ENCODE assay signal across 18 mouse cellular contexts in genomic region chr19:8571746-8572145, GRCm38 (mm10). TPM values are rescaled to one million over a fixed set of nuclear protein-coding genes. Genes with fewer than 3 reads are reported as not detected.
A peak's percentile ranks its signal among the peaks of the same experiment; 100 is the strongest.
DNase-seq lines count a peak whose midpoint lies in the region; ATAC-seq and TF ChIP-seq lines count a peak whose summit lies in the region.
"Had no signal": no experiment of that assay in that cellular context is flagged by ENCODE, and none has a peak within 500 bp of the region (broad histone marks: within the 10 kb centered on the region; RNA-seq: fewer than 3 reads in every experiment).

No protein-coding gene starts in this region.

- WGBS in heart, embryonic 16.5 days = 40% methylated on average over 7 of the region's 7 CpGs
- WGBS in small intestine, adult 2 months = 17% methylated on average over 7 of the region's 7 CpGs

- no peak overlapping the region for H3K4me3 ChIP-seq in heart, embryonic 16.5 days (ENCODE audit: low read length)
- no peak overlapping the region for H3K4me3 ChIP-seq in small intestine, adult 2 months (ENCODE audit: low read depth, low read length)
- H3K4me3 ChIP-seq: intestine, embryonic 15.5 days had no signal

- TF ChIP-seq CTCF in small intestine, adult 2 months (IDR thresholded peaks at IDR 0.05; ENCODE audit: extremely low read depth, insufficient read length, insufficient replicate concordance, low read depth, low read length) = no peak

- H3K4me2 ChIP-seq in heart, embryonic 16.5 days (ENCODE audit: low read depth, low read length) = no peak overlapping the region
- H3K4me2 ChIP-seq: intestine, embryonic 15.5 days had no signal

- no peaks in the 10 kb centered on the region for H3K36me3 ChIP-seq in heart, embryonic 16.5 days (ENCODE audit: control insufficient read depth, insufficient read depth)
- no peaks in the 10 kb centered on the region for H3K36me3 ChIP-seq in small intestine, adult 2 months (ENCODE audit: control insufficient read depth, insufficient read depth, low read length)
- H3K36me3 ChIP-seq: intestine, embryonic 15.5 days had no signal

- no peak overlapping the region for H3K27ac ChIP-seq in heart, embryonic 16.5 days (ENCODE audit: low read length)
- H3K27ac ChIP-seq in small intestine, adult 2 months (ENCODE audit: insufficient read depth, low read depth, low read length) = 0 out of 2 replicates have a peak overlapping the region, but pooled peaks have one; percentile 40
- H3K27ac ChIP-seq: intestine, embryonic 15.5 days had no signal

- no peak overlapping the region for H3K9ac ChIP-seq in heart, embryonic 16.5 days (ENCODE audit: low read length)
- H3K9ac ChIP-seq: intestine, embryonic 15.5 days had no signal

- intact Hi-C loops in heart, postnatal 36 days (cut with DNase I) = no loop called here

- no peak for TF ChIP-seq POLR2A in small intestine, adult 2 months (IDR thresholded peaks at IDR 0.05; ENCODE audit: low read depth, low read length)

- no peak for DNase-seq in heart, postnatal 36 days
- DNase-seq in A20 (ENCODE audit: low read depth, low spot score) = peak; percentile 58
- DNase-seq in kidney, adult 8-10 months = peak; percentile 57 to 61
- no peak for DNase-seq in gastrocnemius, adult 18-20 months (ENCODE audit: low spot score)
- DNase-seq in right cerebral cortex, postnatal 36 days (ENCODE audit: low spot score in 2 of 2) = no peak
- DNase-seq: cerebellum, adult 18-20 months had no signal

- no peaks in the 10 kb centered on the region for H3K9me3 ChIP-seq in heart, embryonic 16.5 days (replicated peaks; ENCODE audit: control insufficient read depth, low read length)
- H3K9me3 ChIP-seq: intestine, embryonic 15.5 days had no signal

- peaks cover 6% of the 10 kb centered on the region; the same call in 1 of the 2 replicates for H3K4me1 ChIP-seq in heart, embryonic 16.5 days (ENCODE audit: control insufficient read depth, insufficient read depth, low read length)
- H3K4me1 ChIP-seq in small intestine, adult 2 months (ENCODE audit: control insufficient read depth, insufficient read depth, insufficient read length, low read length) = peaks cover 11% of the 10 kb centered on the region; the same call in 1 of the 2 replicates
- H3K4me1 ChIP-seq: intestine, embryonic 15.5 days had no signal

- no peaks in the 10 kb centered on the region for H3K27me3 ChIP-seq in heart, embryonic 16.5 days (ENCODE audit: control insufficient read depth, insufficient read depth, low read length)
- H3K27me3 ChIP-seq in small intestine, adult 2 months (ENCODE audit: control insufficient read depth, insufficient read depth, low read length) = no peaks in the 10 kb centered on the region
- H3K27me3 ChIP-seq: intestine, embryonic 15.5 days had no signal

- ATAC-seq in heart, embryonic 16.5 days (replicated peaks; ENCODE audit: extremely low read depth, insufficient read depth, low FRiP score) = 0 out of 2 replicates have a peak, but pooled peaks have one; percentile 28
- ATAC-seq in erythroblast, adult 5-6 weeks (replicated peaks; ENCODE audit: low FRiP score, poor library complexity, severe bottlenecking) = no peak
- ATAC-seq: activated CD4-positive, CD25-positive, alpha-beta regulatory T cell, adult 4 months; intestine, embryonic 15.5 days; midbrain, embryonic 16.5 days had no signal

RNA-seq across cellular contexts. Expression of gene Slc22a8, which starts 19.3 kb away (rescaled TPM):
- polyA plus RNA-seq in heart, embryonic 16.5 days (2015; fragmentation: Nextera tagmentation; extraction: Ambion mirVana) = 0.04 and 0.11 TPM in 2 replicates
- not detected for total RNA-seq in heart, postnatal 36 days (2021)
- not detected in 2 replicates for polyA plus RNA-seq in small intestine, adult 2 months (2012; rRNA removed)
- not detected for total RNA-seq in gastrocnemius, adult 18-20 months (2021)
- not detected in 2 replicates for total RNA-seq in erythroblast, adult 5-6 weeks (2015; ENCODE audit: low replicate concordance)
- not detected in 2 replicates for total RNA-seq in erythroblast, adult 5-6 weeks (2017; ENCODE audit: low replicate concordance)
- total RNA-seq: gastrocnemius, postnatal 4 days; heart, postnatal 25 days had no signal
- polyA plus RNA-seq: limb, embryonic 11.5 days; neural tube, embryonic 11.5 days had no signal

RNA-seq across cellular contexts. Expression of gene Slc22a6, which starts 46.1 kb away (rescaled TPM):
- polyA plus RNA-seq in heart, embryonic 16.5 days (2015; fragmentation: Nextera tagmentation; extraction: Ambion mirVana) = not detected in 2 replicates
- not detected for total RNA-seq in heart, postnatal 36 days (2021)
- not detected in 2 replicates for polyA plus RNA-seq in small intestine, adult 2 months (2012; rRNA removed)
- total RNA-seq in gastrocnemius, adult 18-20 months (2021) = not detected
- total RNA-seq in erythroblast, adult 5-6 weeks (2015; ENCODE audit: low replicate concordance) = not detected in 2 replicates
- not detected in 2 replicates for total RNA-seq in erythroblast, adult 5-6 weeks (2017; ENCODE audit: low replicate concordance)
- total RNA-seq: gastrocnemius, postnatal 4 days; heart, postnatal 25 days had no signal
- polyA plus RNA-seq: activated CD4-positive, CD25-positive, alpha-beta regulatory T cell, adult 4 months; intestine, embryonic 15.5 days; limb, embryonic 11.5 days; liver, embryonic 16.5 days; testis, adult 2 months had no signal

Comparison
In these comparisons a context has a peak if more than half of its experiments do, and no peak if none do; other contexts are left out.
1. DNase-seq: peak in A20 (single experiment) and kidney, adult 8-10 months (2 of 2); none in heart, postnatal 36 days (0 of 2), gastrocnemius, adult 18-20 months (single experiment) and right cerebral cortex, postnatal 36 days (0 of 2).